Mouse (Mus musculus): Measurements from ENCODE around the gene Prkch. TPM values are rescaled to one million over a fixed set of nuclear protein-coding genes. Genes with fewer than 3 reads are reported as not detected.

Gene Prkch
- polyA plus RNA-seq, 1 experiment from 2014 or later: 1.2 TPM

DNA sequence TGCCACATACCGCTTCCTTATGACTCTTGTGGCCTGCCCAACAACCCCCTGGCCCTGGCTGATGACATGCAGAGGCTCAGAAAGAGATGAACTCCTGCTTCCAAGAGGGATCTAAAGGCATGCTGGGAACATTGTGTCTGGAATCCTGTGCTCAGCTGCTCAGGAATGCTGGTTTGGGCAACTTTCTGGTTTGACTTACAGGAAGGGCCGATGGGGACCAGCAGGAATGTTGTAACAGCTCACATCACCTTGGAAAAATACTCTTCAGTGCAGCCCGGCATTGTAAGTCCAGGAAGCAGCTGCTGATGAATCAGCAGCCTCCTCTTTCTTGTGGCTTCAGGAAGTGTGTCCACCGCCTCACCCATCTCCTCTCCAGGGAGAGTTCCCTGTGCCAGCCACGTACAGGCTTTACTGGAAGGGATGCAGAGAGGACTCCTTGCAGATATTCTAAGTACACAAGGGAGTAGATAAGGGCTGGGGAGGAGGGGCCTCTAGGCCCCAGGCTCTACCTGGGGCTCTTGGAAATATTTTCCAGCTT is 206.0 kb downstream of the Prkch start:
- Histone ChIP-seq H3K4me3 (replicated peaks) (no peak overlapping the region), H3K9me3 (replicated peaks) (no peaks in the 10 kb centered on the region), H3K27ac (no peak overlapping the region), H3K4me2 (no peak overlapping the region), H3K36me3 (no peaks in the 10 kb centered on the region), H3K27me3 (peaks cover 5% of the 10 kb centered on the region; the same call in 1 of the 2 replicates), H3K4me1 (replicated peaks) (peaks cover 3% of the 10 kb centered on the region; the same call in 1 of the 2 replicates), H3K9ac (no peak overlapping the region)
- no peak for DNase-seq
- no peak for ATAC-seq (ENCODE audit: low read depth)
- WGBS (ENCODE audit: insufficient replicate concordance): 38% methylated on average over 5 of the region's 5 CpGs

DNA sequence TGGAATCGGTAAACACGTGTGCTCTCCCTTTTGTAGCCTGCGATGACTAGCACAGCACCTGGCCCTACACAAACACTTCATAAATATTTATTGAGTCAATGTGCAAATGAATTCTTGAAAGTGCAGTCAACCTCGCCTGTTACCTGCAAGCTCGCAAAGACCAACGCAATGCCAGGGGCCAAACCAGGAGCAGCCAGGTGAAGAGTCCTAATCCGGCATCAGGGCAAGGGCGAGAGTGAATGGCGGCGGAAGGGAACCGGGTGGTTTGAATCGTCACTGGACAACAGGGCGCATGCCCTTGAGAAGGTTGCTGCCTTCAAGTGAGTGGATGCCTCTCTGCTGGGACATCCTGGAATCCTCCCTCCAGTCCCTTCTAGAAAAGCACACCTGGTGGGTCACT is 208.6 kb downstream of the Prkch start:
- no peaks in the 10 kb centered on the region for H3K36me3 ChIP-seq
- H3K4me3 ChIP-seq (replicated peaks): no peak overlapping the region
- 61% methylated on average over 13 of the region's 13 CpGs for WGBS (ENCODE audit: insufficient replicate concordance)
- no peaks in the 10 kb centered on the region for H3K9me3 ChIP-seq (replicated peaks)
- ATAC-seq (ENCODE audit: low read depth) (no peak), DNase-seq (no peak)
- H3K9ac ChIP-seq: no peak overlapping the region
- peaks cover 5% of the 10 kb centered on the region for H3K27me3 ChIP-seq
- H3K27ac ChIP-seq: no peak overlapping the region
- no peak overlapping the region for H3K4me2 ChIP-seq
- peaks cover 3% of the 10 kb centered on the region; the same call in 1 of the 2 replicates for H3K4me1 ChIP-seq (replicated peaks)

DNA sequence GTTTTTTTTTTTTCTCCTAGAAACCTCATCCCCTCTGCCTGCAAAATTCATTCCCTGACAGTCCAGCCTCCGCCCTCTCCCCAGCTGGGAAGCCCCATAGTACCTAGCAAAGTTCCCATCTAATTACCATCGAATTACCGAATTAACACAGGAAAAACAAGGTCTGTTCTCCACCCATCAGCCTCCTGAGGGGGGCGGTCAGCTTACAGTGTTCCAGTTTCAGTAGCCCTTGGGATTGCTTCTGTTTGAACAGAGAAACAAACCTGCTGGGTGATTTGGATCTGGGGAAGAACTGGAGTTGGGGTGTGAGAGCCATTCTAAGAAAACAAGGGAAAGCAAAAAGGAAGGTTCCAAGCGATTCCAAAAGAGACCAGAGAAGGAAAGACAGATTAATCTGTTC is 209.1 kb downstream of the Prkch start:
- H3K4me2 ChIP-seq: no peak overlapping the region
- H3K27ac ChIP-seq: no peak overlapping the region
- 20% methylated on average over 5 of the region's 5 CpGs for WGBS (ENCODE audit: insufficient replicate concordance)
- H3K9ac ChIP-seq: no peak overlapping the region
- H3K4me3 ChIP-seq (replicated peaks): no peak overlapping the region
- H3K27me3 ChIP-seq: peaks cover 5% of the 10 kb centered on the region
- peaks cover 3% of the 10 kb centered on the region; the same call in 1 of the 2 replicates for H3K4me1 ChIP-seq (replicated peaks)
- no peak for ATAC-seq (ENCODE audit: low read depth)
- no peaks in the 10 kb centered on the region for H3K9me3 ChIP-seq (replicated peaks)
- H3K36me3 ChIP-seq: no peaks in the 10 kb centered on the region
- no peak for DNase-seq

DNA sequence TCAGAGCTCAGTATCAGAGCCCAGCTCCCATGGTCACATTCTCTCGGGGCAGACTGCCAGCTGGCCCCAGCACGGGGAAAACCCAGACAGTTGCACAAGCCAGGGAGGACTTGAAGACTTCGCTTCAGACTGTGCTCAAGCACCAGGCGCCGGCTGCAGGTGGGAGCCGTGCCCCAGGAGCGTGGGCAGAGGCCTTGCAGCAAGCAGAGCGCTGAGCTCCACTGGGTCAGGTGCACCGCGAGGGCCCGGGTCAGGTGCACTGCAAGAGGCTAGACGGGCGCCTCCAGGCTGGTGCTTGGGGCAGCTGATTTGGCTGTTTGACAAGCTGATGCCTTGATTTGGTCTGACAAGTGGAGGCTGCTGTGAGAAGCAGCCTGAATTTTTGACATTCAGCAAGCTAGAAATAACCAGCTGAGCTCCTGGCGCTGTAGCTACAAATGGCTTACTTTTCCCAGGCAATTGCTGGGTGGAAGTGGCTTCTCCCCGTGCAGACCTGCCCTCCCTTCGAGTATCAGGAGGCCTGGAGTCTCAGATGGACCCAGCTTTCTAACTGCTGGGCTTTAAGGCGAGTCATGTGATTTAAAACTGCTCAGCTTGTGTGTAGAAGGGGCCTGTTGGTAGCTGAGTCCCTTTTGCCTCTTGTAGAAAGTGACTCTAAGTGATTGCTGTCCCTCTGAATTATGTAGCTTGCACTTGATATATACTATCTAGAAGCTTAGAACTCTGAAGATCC is 209.7 kb downstream of the Prkch start:
- no peak overlapping the region for H3K27ac ChIP-seq
- no peak overlapping the region; the same call in 1 of the 2 replicates for H3K4me2 ChIP-seq
- ATAC-seq (ENCODE audit: low read depth) (no peak), DNase-seq (no peak)
- H3K27me3 ChIP-seq: peaks cover 5% of the 10 kb centered on the region
- 30% methylated on average over 17 of the region's 17 CpGs for WGBS (ENCODE audit: insufficient replicate concordance)
- no peak overlapping the region for H3K4me3 ChIP-seq (replicated peaks)
- H3K9me3 ChIP-seq (replicated peaks): no peaks in the 10 kb centered on the region
- H3K4me1 ChIP-seq (replicated peaks): peaks cover 3% of the 10 kb centered on the region; the same call in 1 of the 2 replicates
- H3K36me3 ChIP-seq: no peaks in the 10 kb centered on the region
- no peak overlapping the region for H3K9ac ChIP-seq

DNA sequence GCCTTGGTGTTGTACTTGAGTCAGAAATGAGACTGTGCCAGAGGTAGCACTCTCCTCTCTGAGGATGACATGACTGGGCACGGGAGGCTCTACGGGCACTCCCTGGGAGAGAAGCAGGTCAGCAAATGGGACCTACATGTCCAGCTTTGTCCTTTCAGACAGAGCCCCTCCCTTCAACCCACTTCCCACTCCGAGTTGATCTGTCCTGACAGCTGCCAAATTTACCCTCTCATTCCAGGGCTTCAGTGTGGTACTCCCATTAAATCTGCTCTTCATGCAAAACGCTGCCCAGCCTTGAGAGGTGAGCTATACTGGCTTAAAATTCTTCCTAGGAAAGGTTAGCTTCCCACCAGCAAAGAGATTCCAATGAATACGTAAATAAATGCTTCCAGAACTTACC is 215.1 kb downstream of the Prkch start:
- Histone ChIP-seq H3K4me3 (replicated peaks) (no peak overlapping the region), H3K36me3 (no peaks in the 10 kb centered on the region), H3K9ac (no peak overlapping the region), H3K4me2 (no peak overlapping the region), H3K27ac (no peak overlapping the region), H3K4me1 (replicated peaks) (no peaks in the 10 kb centered on the region), H3K27me3 (no peaks in the 10 kb centered on the region; the same call in 1 of the 2 replicates), H3K9me3 (replicated peaks) (no peaks in the 10 kb centered on the region)
- 59% methylated on average over 5 of the region's 5 CpGs for WGBS (ENCODE audit: insufficient replicate concordance)
- DNase-seq: no peak
- ATAC-seq (ENCODE audit: low read depth): no peak

DNA sequence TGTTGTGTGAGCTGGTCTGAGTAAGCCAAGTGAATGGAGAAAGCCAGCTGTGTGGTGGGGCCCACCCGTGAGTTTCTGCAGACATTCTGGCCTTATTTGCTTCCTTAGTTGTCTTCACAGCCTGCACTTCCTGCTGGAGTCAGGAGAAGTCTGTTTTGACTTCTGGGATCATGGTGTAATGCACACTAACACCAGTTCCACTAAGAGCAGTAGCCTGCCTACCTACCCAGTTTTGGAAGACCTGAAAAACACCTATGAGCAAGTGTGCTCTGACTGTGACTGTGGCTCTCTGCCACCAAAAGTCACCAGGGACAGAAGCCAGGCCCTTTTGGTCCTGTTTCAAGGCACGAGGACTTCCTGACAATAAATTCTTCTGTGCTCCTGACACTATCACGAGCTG is 216.3 kb downstream of the Prkch start:
- Histone ChIP-seq H3K9ac (no peak overlapping the region), H3K27me3 (no peaks in the 10 kb centered on the region; the same call in 1 of the 2 replicates), H3K9me3 (replicated peaks) (no peaks in the 10 kb centered on the region), H3K36me3 (no peaks in the 10 kb centered on the region), H3K27ac (no peak overlapping the region), H3K4me3 (replicated peaks) (no peak overlapping the region), H3K4me1 (replicated peaks) (no peaks in the 10 kb centered on the region), H3K4me2 (no peak overlapping the region)
- WGBS (ENCODE audit: insufficient replicate concordance): 31% methylated on average over 3 of the region's 3 CpGs
- ATAC-seq (ENCODE audit: low read depth) (no peak), DNase-seq (no peak)

DNA sequence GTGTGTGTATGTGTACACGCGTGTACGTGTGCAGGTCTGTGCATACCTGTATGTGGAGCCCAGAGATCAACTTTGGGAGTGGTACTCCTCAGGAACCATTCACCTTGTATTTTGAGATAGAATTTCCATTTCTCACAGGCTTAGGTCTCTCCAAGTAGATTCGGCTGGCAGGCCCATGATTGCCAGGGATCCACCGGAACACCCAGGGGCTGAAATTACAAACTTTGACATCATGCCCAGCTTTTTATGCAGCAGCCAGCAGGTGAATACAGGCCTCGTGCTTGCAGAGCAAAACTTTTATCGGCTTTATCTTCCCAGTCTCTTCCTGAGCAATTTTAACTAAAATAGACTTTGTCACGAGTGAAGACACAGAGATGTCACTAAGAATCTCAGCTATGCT is 217.2 kb downstream of the Prkch start:
- Histone ChIP-seq H3K27ac (no peak overlapping the region), H3K9me3 (replicated peaks) (no peaks in the 10 kb centered on the region), H3K4me2 (no peak overlapping the region), H3K9ac (no peak overlapping the region), H3K27me3 (no peaks in the 10 kb centered on the region; the same call in 1 of the 2 replicates), H3K4me1 (replicated peaks) (no peaks in the 10 kb centered on the region), H3K36me3 (no peaks in the 10 kb centered on the region), H3K4me3 (replicated peaks) (no peak overlapping the region)
- no peak for ATAC-seq (ENCODE audit: low read depth)
- 75% methylated on average over 8 of the region's 8 CpGs for WGBS (ENCODE audit: insufficient replicate concordance)
- no peak for DNase-seq

DNA sequence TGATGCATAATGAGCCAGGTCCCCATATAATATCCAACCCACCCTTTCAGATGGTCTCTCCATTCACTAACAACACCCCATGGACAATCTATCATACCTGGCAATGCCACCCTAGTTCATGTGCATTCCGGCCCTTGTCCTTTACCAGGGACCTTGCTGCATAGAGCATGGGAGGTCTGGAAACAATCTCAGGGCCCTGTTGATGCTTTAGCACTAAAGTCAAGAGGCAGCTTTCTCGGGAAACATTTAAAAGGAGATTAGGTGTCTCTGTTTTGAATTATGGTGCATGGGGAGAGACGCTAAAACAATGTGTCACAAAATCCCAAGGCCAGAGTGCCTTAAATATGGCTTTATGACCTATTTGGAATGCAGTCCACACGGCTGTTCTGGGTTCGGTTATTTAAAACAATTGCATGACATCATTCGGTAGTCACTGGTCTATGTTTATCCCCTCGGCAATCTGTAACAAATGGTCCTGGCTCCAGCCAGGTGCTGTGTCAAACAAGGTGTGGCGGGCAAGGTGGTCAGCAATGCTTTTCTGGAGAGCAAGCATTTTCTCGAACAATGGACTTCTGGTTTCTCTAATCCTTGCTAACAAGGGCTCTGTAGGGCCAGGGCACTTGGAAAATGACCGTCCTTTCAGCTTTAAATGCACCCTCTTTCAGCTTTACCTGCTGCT is 217.9 kb downstream of the Prkch start:
- Histone ChIP-seq H3K9ac (no peak overlapping the region), H3K4me2 (no peak overlapping the region), H3K36me3 (no peaks in the 10 kb centered on the region), H3K27me3 (no peaks in the 10 kb centered on the region; the same call in 1 of the 2 replicates), H3K27ac (no peak overlapping the region), H3K4me3 (replicated peaks) (no peak overlapping the region), H3K4me1 (replicated peaks) (no peaks in the 10 kb centered on the region), H3K9me3 (replicated peaks) (no peaks in the 10 kb centered on the region)
- no peak for ATAC-seq (ENCODE audit: low read depth)
- WGBS (ENCODE audit: insufficient replicate concordance): 63% methylated on average over 10 of the region's 10 CpGs
- DNase-seq: no peak

DNA sequence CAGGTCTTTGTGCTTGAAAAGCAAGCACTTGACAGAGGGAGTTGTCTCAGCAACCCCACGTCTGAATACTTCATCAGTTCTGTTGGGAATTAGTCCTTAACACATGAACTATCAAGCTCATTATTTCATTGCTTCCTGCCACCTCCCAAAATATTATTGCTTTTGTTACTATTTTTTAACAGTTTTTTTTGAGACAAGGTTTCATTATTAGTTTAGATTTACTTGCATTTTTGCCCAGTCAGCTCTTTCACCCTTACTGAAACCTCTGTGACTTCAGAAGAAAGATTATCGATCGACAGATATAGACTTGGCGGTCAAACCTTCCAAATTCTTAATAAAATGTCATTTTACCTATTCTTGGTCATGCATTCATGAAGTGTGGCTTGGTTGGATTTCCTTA is 219.3 kb downstream of the Prkch start:
- no peak overlapping the region for H3K9ac ChIP-seq
- no peaks in the 10 kb centered on the region for H3K36me3 ChIP-seq
- H3K4me2 ChIP-seq: no peak overlapping the region
- no peak overlapping the region for H3K4me3 ChIP-seq (replicated peaks)
- no peak overlapping the region for H3K27ac ChIP-seq
- WGBS (ENCODE audit: insufficient replicate concordance): 68% methylated on average over 4 of the region's 4 CpGs
- DNase-seq (no peak), ATAC-seq (ENCODE audit: low read depth) (no peak)
- H3K4me1 ChIP-seq (replicated peaks): no peaks in the 10 kb centered on the region
- no peaks in the 10 kb centered on the region for H3K27me3 ChIP-seq
- H3K9me3 ChIP-seq (replicated peaks): no peaks in the 10 kb centered on the region

DNA sequence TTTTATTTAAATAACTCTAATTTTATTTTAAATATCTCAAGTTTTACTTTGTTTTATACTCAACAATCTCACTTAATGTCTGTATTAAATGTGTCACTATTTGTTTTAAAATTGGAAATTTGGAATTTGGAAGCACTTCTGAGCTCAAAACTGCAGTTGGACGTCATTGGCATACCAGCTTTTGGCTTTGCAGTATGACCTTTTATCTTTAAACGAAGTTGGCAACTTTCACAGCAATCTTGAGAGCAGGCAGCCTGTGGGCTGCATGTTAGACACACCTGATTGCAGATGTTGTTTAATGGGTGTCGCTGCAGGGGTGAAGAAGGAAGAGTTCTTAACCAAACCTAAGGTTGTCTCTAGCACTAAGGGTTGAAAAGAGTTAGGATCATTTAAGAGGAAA is 220.9 kb downstream of the Prkch start:
- Histone ChIP-seq H3K4me3 (replicated peaks) (no peak overlapping the region), H3K4me2 (no peak overlapping the region), H3K4me1 (replicated peaks) (no peaks in the 10 kb centered on the region), H3K27ac (no peak overlapping the region), H3K9me3 (replicated peaks) (no peaks in the 10 kb centered on the region), H3K27me3 (no peaks in the 10 kb centered on the region), H3K9ac (no peak overlapping the region), H3K36me3 (no peaks in the 10 kb centered on the region)
- no peak for DNase-seq
- 48% methylated on average over 3 of the region's 3 CpGs for WGBS (ENCODE audit: insufficient replicate concordance)
- ATAC-seq (ENCODE audit: low read depth): no peak

DNA sequence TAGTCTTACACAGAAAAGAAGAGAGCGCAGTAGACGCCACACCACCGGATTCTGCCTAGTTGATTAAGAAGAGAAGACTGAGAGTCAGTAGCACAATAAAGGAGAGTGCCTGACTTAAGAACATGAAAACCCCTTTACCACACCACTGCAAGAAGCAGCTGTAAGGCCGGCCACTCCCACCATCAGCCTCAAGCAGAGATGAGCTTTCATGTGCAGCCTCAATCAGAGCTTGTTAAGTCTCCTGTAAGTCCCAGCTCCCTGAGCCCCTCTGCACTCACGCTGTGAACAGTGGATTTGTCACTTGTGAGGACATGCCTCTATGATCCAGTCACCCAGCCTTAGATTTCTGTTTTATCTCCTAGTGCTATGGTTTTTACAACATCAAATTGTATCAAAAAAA is 221.4 kb downstream of the Prkch start:
- Histone ChIP-seq H3K9me3 (replicated peaks) (no peaks in the 10 kb centered on the region), H3K4me2 (no peak overlapping the region), H3K27me3 (no peaks in the 10 kb centered on the region), H3K4me1 (replicated peaks) (no peaks in the 10 kb centered on the region), H3K9ac (no peak overlapping the region), H3K36me3 (no peaks in the 10 kb centered on the region), H3K4me3 (replicated peaks) (no peak overlapping the region), H3K27ac (no peak overlapping the region)
- ATAC-seq (ENCODE audit: low read depth): no peak
- no peak for DNase-seq
- 55% methylated on average over 5 of the region's 5 CpGs for WGBS (ENCODE audit: insufficient replicate concordance)
